Mouse (Mus musculus) spleen, postnatal 36 days (tissue): ENCODE data around the gene Mrpl33.
"Not testable (repeated sequence)": the region's sequence is repeated elsewhere in the genome, so short reads cannot be mapped to it uniquely, and the experiment has no call there.

Experiments used
- DNase-seq, 2 experiments: peaks; one replicate each; pipeline ENCODE4 v3.0.0; 2022; ENCODE audit warnings: low spot score in 2 of 2, mixed read lengths in 1 of 2

Mrpl33 gene

DNA sequence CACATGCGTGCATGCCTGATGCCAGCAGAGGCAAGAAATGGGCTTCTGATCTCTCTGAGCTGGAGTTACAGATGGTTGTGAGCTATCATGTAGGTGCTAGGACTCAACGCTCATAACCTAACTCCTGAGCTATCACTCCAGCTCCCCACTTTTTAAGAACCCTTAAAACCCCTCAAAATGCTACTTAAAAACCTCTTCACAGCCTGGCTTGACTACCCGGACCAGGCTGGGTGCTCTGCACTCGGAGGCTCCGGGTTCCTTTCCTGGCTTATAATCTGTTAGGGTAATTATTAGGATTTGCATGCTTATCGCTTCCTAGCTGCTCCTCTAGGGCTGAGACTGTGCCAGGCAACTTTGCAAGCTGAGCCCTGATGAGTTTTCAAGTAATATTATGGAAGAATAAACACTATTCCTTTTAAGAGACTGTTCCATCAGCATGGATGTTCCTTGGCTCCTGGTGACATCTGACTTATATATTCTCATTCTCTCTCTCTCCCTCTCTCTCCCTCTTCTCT, 752 bp downstream of the Mrpl33 start:
- no peak for DNase-seq

DNA sequence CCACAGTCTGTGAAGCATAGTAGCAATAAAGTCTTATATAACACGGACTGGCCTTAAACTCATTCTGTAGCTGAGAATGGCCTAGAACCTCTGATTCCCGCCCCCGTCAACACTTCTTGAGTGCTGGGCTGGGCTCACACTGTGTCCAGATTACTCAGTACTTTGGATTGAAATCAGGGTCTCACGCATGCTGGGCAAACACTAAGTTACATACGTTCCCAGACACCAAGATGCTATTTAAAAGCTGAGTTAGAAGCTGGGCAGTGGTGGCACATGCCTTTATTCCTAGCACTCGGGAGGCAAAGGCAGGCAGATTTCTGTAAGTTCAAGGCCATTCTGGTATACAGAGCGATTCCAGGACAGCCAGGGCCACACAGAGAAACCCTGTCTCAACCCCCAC, 1.4 kb downstream of the Mrpl33 start:
- DNase-seq, result no peak

DNA sequence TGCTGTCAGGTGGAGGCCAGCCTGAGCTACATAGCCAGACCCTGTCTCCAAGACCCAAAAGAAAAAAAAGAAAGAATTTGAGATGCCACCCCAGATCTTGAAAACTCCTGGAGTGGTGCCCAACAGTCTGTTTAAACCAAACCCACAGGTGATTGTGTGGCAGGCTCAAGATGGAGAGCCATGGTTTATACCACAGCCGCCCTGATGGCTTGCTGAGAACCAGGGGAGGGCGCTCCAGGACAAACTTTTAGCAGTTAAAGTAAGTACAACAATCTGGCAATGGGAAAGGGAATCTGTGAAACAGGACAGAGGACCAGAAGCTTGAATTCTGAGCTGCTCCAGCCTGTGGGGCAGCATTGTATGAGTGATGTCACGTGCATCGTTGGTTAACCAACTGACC, 1.8 kb downstream of the Mrpl33 start:
- DNase-seq, result peak in 1 of 2 experiments; percentile 10

DNA sequence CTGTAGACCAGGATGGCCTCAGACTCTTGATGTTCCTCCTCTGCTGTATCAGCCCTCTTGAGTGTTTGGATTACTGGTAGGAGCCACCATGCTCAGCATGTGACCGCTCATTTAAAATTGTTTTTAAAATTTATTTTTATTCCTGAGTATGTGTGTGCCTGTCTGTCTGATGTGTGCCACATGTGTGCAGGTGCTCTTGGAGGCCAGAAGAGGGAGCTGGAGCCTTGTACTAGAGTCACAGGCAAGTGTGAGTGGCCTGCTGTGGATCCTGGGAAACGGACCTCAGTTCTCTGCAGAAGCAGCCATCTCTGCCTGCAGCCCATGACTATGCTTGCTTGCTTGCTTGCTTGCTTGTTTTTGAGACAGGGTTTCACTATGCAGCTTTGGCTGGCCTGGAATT, 2.4 kb downstream of the Mrpl33 start:
- no peak for DNase-seq

DNA sequence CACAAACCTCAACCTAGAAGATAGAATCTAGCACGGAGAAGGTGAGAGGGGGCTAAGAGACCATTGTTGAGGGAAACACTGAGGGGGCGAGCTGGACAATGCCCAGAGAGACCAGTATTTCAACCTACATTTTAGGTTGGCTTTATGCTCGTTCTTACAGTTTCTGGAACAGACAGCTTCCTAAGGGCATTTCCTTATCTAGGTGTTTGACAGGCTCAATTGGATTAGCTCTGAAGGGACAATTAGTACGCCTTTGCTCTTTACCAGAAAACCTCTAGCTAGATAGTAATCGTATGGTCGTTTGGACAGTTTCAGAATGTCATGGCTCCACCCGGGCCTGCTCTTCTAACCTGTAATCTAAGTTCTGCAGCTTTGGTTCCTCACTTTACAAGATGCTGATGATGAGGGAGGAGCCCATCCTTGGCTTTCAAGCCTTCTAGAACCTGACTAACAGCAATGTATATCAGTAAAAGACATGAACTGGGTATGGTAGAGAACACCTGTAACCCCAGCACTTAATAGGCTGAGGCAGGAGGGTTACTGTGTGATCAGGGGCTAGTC, 4.5 kb downstream of the Mrpl33 start:
- DNase-seq, result no peak

DNA sequence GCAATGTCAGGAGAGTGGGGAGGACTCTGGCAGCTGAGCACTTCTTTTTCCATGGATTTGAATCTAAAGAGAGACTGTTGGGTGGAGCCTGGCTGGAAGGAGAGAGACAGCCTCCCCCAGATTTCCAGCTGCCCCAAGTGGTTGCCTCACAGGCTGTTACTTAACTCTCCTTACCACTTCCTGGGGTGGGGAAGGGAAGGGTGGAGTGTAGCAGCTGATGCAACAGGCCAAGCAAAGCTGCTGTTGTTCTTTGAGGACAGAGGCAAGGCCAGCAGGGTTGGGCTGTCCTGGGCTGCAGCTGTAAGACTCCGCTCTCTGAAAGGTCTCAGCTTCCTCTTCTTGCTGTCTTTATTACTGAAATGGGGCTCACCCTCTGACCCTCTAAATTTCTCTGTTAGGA, 5.6 kb downstream of the Mrpl33 start:
- DNase-seq, result peak; percentile 60 to 70

DNA sequence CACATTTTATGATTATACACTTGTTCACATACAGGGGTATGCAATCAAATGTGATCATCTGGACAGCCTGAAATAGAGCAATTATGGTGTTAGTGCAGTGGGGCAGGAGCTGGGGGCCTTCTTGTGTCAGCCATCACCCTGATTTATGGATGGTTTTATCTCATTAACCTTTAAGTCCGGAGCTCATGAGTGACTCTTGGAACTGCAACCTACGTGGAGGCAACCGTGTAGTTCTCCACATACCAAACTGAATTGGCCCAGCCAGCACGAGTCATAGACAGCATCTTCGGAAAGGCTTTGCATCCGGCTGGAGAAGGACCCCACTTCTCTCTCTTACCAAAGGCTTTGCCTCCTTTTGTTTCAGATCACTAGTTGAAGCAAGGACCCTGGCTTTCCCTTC, 7.0 kb downstream of the Mrpl33 start:
- no peak for DNase-seq

DNA sequence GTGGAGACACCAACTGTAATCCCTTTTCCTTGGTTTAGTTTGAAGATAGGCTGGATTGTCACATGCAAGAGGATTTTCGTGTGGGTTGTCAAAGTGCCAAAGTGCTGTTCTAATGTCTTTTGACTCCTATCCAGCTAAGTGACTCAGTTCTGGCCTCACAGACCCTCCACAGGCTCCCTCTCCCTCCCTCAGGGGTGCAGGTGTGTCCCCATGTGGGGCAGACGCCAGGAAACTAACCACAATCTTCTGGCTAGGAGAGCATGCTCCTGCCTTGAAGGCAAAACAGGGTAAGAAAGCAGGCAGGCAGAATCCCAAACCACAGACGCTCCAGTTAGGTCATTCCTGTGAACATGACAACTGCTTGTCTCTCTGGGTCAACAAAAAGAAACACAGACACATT, 9.4 kb downstream of the Mrpl33 start:
- no peak for DNase-seq

DNA sequence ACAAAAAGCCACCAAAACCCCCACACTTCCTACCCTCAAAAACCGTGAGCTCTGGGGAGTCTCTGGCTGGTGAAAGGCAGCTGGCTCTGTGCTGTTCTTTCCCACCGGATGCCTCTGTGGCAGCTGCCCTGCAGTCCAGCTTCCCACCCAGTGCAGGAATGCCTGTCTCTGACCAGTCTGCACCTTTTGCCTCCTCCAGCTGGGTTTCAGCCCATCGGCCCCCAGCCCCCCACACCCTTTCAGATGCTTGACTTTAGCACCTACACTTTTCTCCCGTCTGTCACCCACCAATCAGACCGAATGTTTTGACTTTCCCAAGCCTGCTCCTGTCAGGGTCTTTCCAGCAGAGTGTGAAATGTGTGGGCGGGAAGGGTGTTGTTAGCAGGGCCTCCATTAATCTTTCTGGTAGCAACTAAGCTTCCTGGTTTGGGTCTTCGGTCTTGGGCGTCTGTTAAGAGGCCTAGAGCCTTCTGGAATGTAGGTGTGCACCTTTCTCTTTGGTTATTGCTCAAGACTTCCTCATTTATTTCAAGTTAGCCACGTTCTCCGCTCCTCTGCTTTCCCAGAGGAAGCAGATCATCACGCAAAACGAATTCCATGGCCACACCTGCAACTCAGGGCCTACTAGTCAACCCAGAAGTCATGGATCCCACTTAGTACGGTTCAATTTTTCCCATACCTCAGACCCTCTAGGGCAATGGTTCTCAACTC, 13.8 kb downstream of the Mrpl33 start:
- DNase-seq, result no peak

DNA sequence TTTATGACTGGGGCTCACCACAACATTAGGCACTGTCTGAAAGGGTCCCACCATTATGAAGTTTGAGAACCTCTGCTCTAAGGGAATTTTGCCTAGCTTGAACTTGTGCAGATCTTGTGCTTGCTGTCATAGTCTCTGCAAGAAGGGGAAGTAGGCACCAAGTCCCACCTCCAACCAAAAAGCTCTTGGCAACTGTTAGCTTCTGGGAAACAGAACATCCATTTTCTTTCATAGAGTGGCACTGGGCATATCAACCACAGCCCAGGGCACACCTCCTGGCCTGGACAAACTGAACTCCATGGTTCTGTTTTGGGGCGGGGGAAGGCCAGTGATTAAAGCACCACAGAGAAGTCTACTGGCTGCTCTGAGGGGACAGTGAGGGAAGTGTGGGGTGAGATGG, 14.5 kb downstream of the Mrpl33 start:
- no peak for DNase-seq

DNA sequence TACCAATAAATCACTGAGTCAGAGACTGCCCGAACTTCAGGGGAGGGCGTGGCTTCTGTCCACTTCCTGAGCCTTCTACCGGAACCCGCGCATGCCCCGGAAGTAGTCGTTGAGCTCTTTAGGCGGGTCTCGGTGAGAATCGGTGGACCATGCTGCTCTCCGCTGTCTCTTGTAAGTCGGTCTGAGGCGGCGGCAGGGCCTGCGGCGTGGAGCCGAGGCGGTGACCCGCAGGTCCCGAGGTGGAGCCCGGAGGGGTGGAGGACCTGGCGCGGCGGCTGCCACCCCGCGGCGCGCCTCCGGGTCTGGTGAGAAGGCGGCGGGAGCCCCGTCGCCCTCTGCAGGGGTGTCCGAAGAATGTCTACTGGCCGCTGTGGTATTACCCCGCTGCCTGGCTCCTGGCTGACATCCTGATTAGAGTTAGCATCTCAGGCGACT, 17.1 kb downstream of the Mrpl33 start:
- DNase-seq, result peak; percentile 86 to 89

DNA sequence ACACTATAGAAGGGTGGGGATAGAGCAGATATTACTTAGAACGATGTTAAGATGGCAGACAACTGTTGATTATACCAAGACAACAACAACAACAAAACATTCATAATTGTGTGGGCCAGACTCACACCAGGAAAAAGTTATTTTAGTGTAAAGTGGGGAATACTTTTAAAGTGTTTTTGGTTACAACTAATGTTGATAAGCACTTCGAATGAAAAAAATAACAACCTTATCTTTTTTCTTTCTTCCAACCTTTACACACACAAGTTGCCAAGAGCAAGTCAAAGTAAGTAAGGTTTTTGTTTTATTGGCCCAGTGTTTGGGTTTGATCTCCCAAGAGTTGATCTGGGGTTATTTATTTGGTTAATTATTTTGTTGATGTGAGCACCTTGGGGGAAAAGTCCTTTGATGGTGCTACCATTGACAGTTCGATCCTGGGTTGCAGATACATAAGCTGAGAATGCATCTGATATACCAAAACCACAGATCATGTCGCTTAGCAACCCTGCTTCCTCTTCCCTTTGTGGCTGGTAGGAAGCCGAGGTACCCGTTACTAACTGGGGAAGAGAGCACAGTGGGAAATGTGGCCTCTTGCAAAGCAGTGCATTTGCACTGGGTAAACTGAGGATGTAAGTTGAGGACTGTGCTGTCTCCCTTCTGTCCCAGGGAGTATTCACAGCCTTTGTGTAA, 17.7 kb downstream of the Mrpl33 start:
- DNase-seq, result peak; percentile 53 to 57

DNA sequence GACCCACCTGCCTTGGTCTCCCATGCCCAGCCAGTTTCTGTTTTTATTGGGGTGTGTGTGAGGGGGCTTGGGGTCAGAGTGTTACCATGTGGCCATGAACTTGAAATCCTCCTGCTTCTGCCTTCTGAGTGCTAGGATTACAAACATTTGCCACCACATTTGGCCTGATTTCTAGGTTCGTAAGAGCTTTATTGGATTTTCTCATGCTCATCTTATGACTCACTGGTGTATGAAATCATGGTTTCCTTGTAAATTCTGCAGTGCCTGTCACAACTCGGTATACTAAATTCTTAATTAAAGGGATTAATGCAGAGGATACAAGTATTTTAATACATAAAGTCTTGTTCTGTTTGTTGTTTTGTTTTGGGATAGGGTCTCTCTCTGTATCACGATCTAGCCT, 23.6 kb downstream of the Mrpl33 start:
- DNase-seq, result no peak

DNA sequence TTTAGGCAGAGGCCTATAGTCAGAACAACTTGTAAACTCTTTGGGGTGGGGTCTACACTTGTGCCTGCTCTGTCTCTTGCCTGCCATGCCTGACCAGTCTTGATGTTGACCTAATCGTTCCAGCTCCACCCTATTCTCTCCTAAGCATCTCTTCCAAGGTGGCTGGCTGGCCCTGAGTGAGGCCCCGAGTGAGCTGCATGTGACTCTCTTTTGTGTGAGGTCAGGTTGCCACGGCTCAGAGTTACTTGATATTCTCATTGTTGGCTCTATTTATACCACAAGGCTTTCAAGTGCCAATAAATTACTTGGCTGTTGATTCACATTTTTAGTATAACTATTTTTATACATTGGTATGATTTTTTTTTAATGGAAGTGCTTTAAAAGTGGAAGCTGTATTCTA, 30.4 kb downstream of the Mrpl33 start:
- no peak for DNase-seq

DNA sequence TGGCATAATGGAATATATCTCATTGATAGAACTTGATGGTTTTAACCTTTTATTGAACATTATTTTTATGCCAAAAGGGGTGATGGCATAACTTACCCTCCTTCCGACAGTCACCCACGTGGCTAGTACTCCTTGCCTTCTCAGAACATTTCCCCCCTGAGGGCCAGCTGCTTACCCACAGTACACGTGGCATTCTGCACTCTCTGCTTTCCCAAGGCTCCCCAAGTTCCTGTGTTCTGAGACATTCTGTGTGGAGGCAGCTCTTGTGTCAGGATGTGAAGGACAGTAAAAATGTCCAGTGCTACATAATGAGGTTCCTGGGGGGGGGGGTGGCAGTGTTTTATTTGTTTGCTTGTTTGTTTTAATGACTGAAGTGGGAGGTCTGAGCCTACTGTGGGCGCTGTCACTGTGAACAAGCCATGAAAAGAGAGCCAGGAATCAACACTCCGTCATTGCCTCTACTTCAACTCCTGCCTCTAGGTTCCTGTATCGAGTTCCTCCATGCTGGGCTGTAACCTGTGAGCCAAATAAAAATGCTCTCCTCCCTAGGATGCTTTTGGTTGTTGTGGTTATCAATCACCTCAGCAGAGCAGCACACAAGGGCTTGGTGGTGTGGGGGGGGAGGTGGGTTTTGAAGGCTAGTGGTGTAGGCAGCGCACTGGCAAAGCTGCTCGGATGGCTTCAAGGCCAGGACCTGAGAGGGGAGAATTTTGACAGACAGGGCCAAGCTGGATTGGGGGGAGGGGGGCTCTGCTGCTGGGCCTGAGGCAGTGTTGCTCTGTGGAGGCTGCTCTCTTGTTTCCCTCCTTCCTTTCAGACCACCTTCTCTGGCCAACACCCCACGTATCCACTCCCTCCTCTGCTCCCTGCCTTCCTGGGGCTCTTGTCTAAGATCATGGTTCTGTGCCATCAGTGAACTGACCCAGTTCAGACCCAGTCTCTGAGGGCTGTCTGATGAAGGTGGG, 31.1 kb downstream of the Mrpl33 start:
- no peak for DNase-seq

DNA sequence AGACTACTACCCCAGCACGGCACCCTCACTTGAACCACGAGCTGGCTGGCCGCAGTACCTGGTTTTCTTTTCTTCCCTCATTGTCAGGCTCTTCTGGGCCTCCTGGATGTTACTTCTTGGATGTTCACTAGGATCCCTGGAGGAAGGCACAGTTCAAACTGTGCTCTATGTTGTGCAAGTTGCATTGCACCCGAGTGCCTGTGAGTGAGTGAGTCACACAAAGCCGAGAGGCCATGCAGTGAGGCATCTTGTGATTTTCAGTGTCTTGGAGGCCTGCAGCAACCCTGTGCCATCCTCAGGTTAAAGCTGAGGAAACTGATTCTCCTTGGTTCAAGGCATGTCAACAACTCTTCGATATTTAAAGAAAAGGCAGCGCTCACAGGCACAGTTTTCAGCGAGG, 31.8 kb downstream of the Mrpl33 start:
- no peak for DNase-seq

DNA sequence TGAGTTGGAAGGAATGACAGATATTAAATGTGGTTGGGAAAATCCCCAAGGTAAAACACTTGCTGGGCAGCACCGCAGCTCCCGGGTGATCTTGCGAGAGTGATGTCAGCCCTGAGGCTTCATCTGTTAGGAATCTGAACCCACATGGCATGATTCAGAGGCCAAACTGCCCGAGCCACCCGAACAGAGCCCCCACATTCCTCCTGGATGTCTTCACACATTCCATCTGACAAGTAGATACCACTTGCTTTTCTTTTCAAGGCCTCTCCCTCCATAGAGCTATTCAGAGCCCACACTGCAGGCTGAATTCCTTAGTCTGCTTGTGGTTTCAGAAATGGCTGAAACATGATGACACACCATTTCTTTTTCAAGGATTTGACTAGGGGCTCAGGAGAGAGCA, 33.3 kb downstream of the Mrpl33 start:
- DNase-seq, result no peak

DNA sequence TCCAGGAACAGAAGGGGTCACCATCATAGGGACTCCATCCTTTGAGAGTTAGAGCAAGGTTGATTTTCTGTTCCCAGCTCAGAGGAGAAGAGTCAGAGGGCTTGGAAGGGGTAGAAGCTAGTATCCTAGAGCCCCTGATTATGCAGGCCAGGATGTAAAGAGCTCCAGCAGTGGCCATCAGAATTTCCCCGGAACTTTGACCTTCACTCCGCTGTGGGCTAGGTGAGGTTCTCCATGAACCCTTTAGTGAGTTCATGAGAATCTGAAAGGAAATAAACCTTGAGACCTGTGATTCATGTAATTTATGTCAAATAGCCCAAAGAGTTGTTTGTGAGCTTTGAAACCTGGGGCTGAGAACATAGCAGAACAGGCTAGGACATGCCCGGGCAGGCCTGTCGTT, 34.4 kb downstream of the Mrpl33 start:
- DNase-seq, result not testable (repeated sequence)

DNA sequence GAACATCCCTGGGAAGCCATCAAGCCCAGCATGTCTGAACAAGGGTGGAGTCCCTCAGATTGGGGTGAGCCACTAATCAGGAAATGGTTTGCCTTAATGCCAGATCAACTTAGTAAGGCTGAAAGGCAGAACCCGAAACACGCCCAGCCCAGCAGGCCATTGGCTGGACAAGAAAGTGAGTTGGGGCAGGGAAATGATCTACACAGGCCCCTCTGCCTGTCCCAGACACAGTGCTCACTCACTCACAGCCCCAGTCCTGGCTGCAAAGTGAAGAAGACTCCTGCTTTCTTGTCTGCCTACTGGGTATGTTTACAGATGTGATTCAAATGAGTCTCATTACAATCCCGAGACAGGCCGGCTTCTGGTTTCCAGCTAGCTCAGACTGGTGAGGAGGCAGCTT, 37.4 kb downstream of the Mrpl33 start:
- DNase-seq, result no peak

DNA sequence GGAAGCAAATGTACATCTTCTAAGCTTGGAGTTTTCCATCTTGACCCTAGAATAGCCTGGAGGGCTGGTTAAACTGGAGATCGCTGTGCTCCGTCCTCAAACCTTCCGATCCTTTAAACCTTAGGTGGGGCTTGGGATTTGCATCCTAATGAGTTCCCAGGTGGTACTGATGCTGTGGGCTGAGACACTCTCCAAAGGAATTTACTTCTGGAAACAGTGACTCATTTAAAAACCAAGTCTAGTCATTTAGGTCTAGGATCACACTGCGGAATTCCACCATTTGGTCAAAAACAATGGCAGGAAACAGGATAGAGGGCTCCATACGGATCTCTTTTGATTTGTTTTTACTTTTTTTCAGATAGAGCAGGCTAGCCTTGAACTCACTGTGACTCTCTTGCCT, 37.9 kb downstream of the Mrpl33 start:
- DNase-seq, result no peak

DNA sequence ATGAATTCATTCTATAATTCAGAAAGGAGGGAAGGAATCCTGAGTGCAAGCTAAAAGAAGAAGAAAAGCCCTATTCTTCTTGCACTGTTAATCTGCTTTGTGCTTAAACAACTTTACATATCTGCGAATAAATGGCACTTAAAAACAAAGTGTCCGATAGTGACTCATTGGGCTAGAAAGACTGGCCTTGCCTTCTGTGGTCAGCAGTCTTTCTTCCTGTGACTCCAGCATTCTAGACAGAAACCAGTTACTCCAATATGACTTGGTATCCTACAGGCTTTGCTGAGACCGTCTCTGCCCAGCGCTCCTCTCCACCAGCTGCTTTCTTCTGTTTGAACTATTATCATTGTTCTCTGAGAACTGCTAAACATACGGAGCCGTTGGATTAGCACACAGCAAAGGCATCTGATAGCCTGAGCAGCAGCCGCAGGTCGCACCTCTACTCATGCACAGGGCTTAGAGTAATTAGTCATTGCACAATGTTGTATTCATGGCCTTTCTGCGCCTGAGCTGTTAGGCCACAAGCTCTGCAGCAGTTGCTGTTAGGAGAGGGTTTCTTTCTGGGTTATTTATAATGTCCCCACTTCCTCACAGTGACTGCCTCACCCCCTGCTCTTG, 40.0 kb downstream of the Mrpl33 start:
- DNase-seq, result no peak
